19 mouse cellular contexts compared by ENCODE assay signal in the genomic region with DNA sequence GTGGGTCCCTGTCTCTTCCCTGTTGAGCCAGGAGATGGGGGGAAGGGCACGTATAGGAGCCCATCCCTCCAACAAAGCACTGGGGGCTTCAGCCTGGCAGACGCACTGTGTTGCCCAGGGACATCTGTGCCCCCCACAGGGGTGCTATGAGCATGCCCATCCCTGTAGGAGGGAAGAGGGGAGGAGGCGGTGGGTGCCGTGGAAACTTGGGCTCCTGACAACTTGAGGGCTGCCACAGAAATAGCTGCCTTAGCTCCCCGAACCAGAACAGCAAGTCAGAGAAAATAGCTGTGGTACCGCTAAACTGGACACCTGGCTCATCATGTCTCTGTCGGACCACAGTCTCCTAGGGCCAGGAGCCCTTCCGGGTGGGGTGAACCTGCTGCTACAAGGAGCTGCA. TPM values are rescaled to one million over a fixed set of nuclear protein-coding genes. Genes with fewer than 3 reads are reported as not detected.
A peak's percentile ranks its signal among the peaks of the same experiment; 100 is the strongest.
DNase-seq lines count a peak whose midpoint lies in the region; TF ChIP-seq lines count a peak whose summit lies in the region.
"Had no signal": no experiment of that assay in that cellular context is flagged by ENCODE, and none has a peak within 500 bp of the region (broad histone marks: within the 10 kb centered on the region; RNA-seq: fewer than 3 reads in every experiment).

No protein-coding gene starts in this region.

- H3K4me3 ChIP-seq in layer of hippocampus, adult 2 months: peak overlapping the region; percentile 17; the same call in 1 of the 2 replicates
- H3K4me3 ChIP-seq: forebrain, embryonic 10.5 days; forebrain, embryonic 13.5 days; hindbrain, embryonic 12.5 days; hindbrain, embryonic 15.5 days had no signal

- intact Hi-C loops in left cerebral cortex, postnatal 36 days (cut with DNase I): no loop called here

- no peak for TF ChIP-seq CTCF in layer of hippocampus, adult 2 months (conservative IDR thresholded peaks at IDR 0.05)

- H3K27ac ChIP-seq in layer of hippocampus, adult 2 months: peak overlapping the region; percentile 89
- H3K27ac ChIP-seq: forebrain, embryonic 10.5 days; forebrain, embryonic 13.5 days; hindbrain, embryonic 12.5 days; hindbrain, embryonic 15.5 days had no signal

- no peak for DNase-seq in layer of hippocampus, adult 2 months (ENCODE audit: low spot score in 2 of 2)
- no peak for DNase-seq in layer of hippocampus, postnatal 25 days (ENCODE audit: extremely low spot score in 1 of 2, low spot score in 1 of 2)
- peak; percentile 46 to 51 for DNase-seq in left cerebral cortex, postnatal 36 days (ENCODE audit: low spot score in 2 of 2)
- DNase-seq in left cerebral cortex, adult 11 months (ENCODE audit: low spot score): no peak
- peak; percentile 29 for DNase-seq in right cerebral cortex, postnatal 14 days
- no peak for DNase-seq in right cerebral cortex, postnatal 4 days
- DNase-seq: adrenal gland, adult 8-10 months; adrenal gland, postnatal 25 days; cerebellum, adult 18-20 months; cerebellum, adult 9-10 months; cerebellum, postnatal 14 days; gastrocnemius, postnatal 10 days; heart, adult 11 months had no signal

RNA-seq across cellular contexts. Expression of a gene that starts 18.0 kb away (rescaled TPM):
- 10 to 100 TPM; 59.1 to 62.3 TPM for total RNA-seq in layer of hippocampus, adult 2 months (2021)
- total RNA-seq in layer of hippocampus, postnatal 25 days (2021): 10 to 100 TPM; 49.5 to 52.4 TPM
- 10 to 100 TPM; 65.5 to 73.0 TPM for total RNA-seq in left cerebral cortex, postnatal 36 days (2021)
- total RNA-seq: hematopoietic stem cell, adult 5-6 weeks; MEL had no signal

Comparison
In these comparisons a context has a peak if more than half of its experiments do, and no peak if none do; other contexts are left out.
1. DNase-seq: peak in left cerebral cortex, postnatal 36 days (2 of 2) and right cerebral cortex, postnatal 14 days (single experiment); none in layer of hippocampus, adult 2 months (0 of 2), layer of hippocampus, postnatal 25 days (0 of 2), left cerebral cortex, adult 11 months (single experiment) and right cerebral cortex, postnatal 4 days (single experiment).